Mouse (Mus musculus): ENCODE data around the gene Lasp1. TPM values are rescaled to one million over a fixed set of nuclear protein-coding genes. Genes with fewer than 3 reads are reported as not detected.

The Lasp1 gene
- polyA plus RNA-seq (2015; fragmentation: Nextera tagmentation; extraction: Ambion mirVana), result 133 TPM in 2 replicates

- under 1% methylated on average over 11 of the region's 11 CpGs for WGBS
- peak within 1 kb of the TSS; percentile 97 for H3K9ac ChIP-seq (replicated peaks; ENCODE audit: low read length)
- H3K9me3 ChIP-seq (ENCODE audit: low read length), result no peaks in the 10 kb centered on the region
- peak within 1 kb of the TSS; percentile 97 for H3K27ac ChIP-seq (ENCODE audit: low read length)
- no peaks in the 10 kb centered on the region for H3K27me3 ChIP-seq (ENCODE audit: insufficient read depth, low read length)
- H3K4me2 ChIP-seq (replicated peaks; ENCODE audit: low read depth, low read length), result peak within 1 kb of the TSS; percentile 67
- H3K36me3 ChIP-seq (ENCODE audit: insufficient read depth, low read length), result no peaks in the 10 kb centered on the region
- ATAC-seq (ENCODE audit: low FRiP score, low TSS enrichment), result peak; percentile 10
- peak within 1 kb of the TSS; percentile 97 for H3K4me3 ChIP-seq (ENCODE audit: low read length)
- peaks cover 33% of the 10 kb centered on the region for H3K4me1 ChIP-seq (ENCODE audit: insufficient read depth, low read length)
These were observed at the start of gene Lasp1 for GRCm38 (mm10) chr11:97798782-97799145. Gene Lasp1, plus strand, starts transcription at chr11:97799000.

DNA sequence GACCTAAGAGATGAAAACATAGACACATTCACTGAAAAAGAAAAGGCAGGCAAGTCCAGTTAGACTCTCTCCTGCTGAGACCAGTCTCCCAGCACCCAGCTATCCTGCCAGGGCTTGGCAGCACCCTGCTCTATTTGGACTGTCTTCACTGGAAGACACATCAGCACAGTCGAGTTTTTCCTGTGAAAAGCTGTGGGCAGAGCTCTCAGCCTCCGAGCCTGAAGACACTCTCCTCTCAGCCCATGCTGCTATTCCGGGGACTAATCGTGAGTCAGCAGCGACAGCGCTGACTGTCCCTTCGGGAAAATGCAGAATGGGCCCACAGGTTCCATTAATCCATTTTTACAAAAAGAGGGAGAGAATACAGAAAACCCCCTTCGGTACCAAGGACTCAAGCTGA, 45.5 kb upstream of the Lasp1 start:
- Histone ChIP-seq H3K36me3 (ENCODE audit: insufficient read depth, low read length) (peaks cover 80% of the 10 kb centered on the region), H3K27me3 (ENCODE audit: insufficient read depth, low read length) (no peaks in the 10 kb centered on the region), H3K9ac (replicated peaks; ENCODE audit: low read length) (no peak overlapping the region), H3K4me3 (ENCODE audit: low read length) (no peak overlapping the region), H3K27ac (ENCODE audit: low read length) (no peak overlapping the region), H3K9me3 (ENCODE audit: low read length) (no peaks in the 10 kb centered on the region), H3K4me2 (replicated peaks; ENCODE audit: low read depth, low read length) (no peak overlapping the region), H3K4me1 (ENCODE audit: insufficient read depth, low read length) (no peaks in the 10 kb centered on the region)
- WGBS, result 93% methylated on average over 8 of the region's 8 CpGs
- no peak for ATAC-seq (ENCODE audit: low FRiP score, low TSS enrichment)

- ATAC-seq (ENCODE audit: low FRiP score, low TSS enrichment), result no peak
- Histone ChIP-seq H3K4me1 (ENCODE audit: insufficient read depth, low read length) (no peaks in the 10 kb centered on the region), H3K27me3 (ENCODE audit: insufficient read depth, low read length) (no peaks in the 10 kb centered on the region), H3K36me3 (ENCODE audit: insufficient read depth, low read length) (peaks cover 62% of the 10 kb centered on the region), H3K4me3 (ENCODE audit: low read length) (no peak overlapping the region), H3K9me3 (ENCODE audit: low read length) (no peaks in the 10 kb centered on the region), H3K27ac (ENCODE audit: low read length) (no peak overlapping the region), H3K4me2 (replicated peaks; ENCODE audit: low read depth, low read length) (no peak overlapping the region), H3K9ac (replicated peaks; ENCODE audit: low read length) (no peak overlapping the region)
- 93% methylated on average over 1 of the region's 1 CpGs for WGBS
These were observed 40.7 kb upstream of the Lasp1 start for GRCm38 (mm10) chr11:97758125-97758524.

DNA sequence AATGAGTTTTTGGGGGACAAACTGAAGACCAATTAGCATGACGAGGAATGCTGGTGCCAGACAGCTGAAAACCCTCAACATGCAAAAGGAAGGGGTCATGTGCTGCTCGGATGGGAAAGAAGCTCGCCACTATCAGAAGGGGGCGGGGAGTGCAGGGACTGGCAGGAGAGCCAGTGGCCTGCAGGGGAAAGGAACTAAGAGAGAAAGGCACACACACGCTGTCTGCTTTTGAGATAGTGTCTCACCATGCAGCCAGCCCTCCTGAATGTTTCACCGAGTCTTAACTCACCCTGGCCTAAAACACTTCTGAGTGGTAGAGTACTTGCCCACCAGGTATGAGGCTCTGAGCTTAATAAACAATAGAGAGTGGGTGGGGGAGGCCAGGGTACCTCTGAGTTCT, 39.9 kb upstream of the Lasp1 start:
- Histone ChIP-seq H3K9me3 (ENCODE audit: low read length) (no peaks in the 10 kb centered on the region), H3K4me2 (replicated peaks; ENCODE audit: low read depth, low read length) (no peak overlapping the region), H3K4me3 (ENCODE audit: low read length) (no peak overlapping the region), H3K27me3 (ENCODE audit: insufficient read depth, low read length) (no peaks in the 10 kb centered on the region), H3K4me1 (ENCODE audit: insufficient read depth, low read length) (no peaks in the 10 kb centered on the region), H3K27ac (ENCODE audit: low read length) (no peak overlapping the region), H3K9ac (replicated peaks; ENCODE audit: low read length) (no peak overlapping the region), H3K36me3 (ENCODE audit: insufficient read depth, low read length) (peaks cover 55% of the 10 kb centered on the region)
- 81% methylated on average over 6 of the region's 6 CpGs for WGBS
- no peak for ATAC-seq (ENCODE audit: low FRiP score, low TSS enrichment)

DNA sequence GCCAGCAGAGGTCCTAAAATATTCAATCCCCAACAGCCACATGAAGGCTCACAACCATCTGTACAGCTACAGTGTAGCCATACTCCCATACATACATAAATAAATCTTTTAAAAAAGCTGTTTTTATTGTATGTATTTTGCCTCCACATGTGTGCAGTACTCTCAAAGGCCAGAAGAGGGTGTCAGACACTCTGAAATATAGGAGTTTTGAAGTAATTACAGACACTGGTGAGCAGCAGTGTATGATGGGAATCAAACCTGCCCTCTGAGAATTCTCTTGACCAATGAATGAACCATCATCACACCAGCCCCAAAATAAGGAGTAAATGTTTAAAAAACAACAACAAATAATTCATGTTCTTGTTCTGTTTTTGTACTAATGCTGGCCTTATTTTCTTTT, 37.2 kb upstream of the Lasp1 start:
- no peak for ATAC-seq (ENCODE audit: low FRiP score, low TSS enrichment)
- H3K36me3 ChIP-seq (ENCODE audit: insufficient read depth, low read length), result peaks cover 37% of the 10 kb centered on the region
- no peak overlapping the region for H3K4me2 ChIP-seq (replicated peaks; ENCODE audit: low read depth, low read length)
- H3K9ac ChIP-seq (replicated peaks; ENCODE audit: low read length), result no peak overlapping the region
- H3K9me3 ChIP-seq (ENCODE audit: low read length), result no peaks in the 10 kb centered on the region
- H3K4me1 ChIP-seq (ENCODE audit: insufficient read depth, low read length), result peaks cover 11% of the 10 kb centered on the region
- H3K27ac ChIP-seq (ENCODE audit: low read length), result no peak overlapping the region
- no peaks in the 10 kb centered on the region for H3K27me3 ChIP-seq (ENCODE audit: insufficient read depth, low read length)
- no peak overlapping the region for H3K4me3 ChIP-seq (ENCODE audit: low read length)

- no peaks in the 10 kb centered on the region for H3K27me3 ChIP-seq (ENCODE audit: insufficient read depth, low read length)
- H3K4me2 ChIP-seq (replicated peaks; ENCODE audit: low read depth, low read length), result peak within 1 kb of the TSS; percentile 64
- under 1% methylated on average over 38 of the region's 38 CpGs for WGBS
- peak within 1 kb of the TSS; percentile 89 for H3K27ac ChIP-seq (ENCODE audit: low read length)
- peaks cover 11% of the 10 kb centered on the region for H3K4me1 ChIP-seq (ENCODE audit: insufficient read depth, low read length)
- peak within 1 kb of the TSS; percentile 94 for H3K9ac ChIP-seq (replicated peaks; ENCODE audit: low read length)
- H3K9me3 ChIP-seq (ENCODE audit: low read length), result no peaks in the 10 kb centered on the region
- peaks cover 17% of the 10 kb centered on the region for H3K36me3 ChIP-seq (ENCODE audit: insufficient read depth, low read length)
- peak; percentile 89 for ATAC-seq (ENCODE audit: low FRiP score, low TSS enrichment)
- H3K4me3 ChIP-seq (ENCODE audit: low read length), result peak within 1 kb of the TSS; percentile 93
These were observed 32.5 kb upstream of the Lasp1 start, which contains the start of gene Cwc25 for GRCm38 (mm10) chr11:97766154-97766881. Gene Cwc25, minus strand, starts transcription at chr11:97766556.

- no peak overlapping the region for H3K9ac ChIP-seq (replicated peaks; ENCODE audit: low read length)
- 13% methylated on average over 2 of the region's 2 CpGs for WGBS
- H3K9me3 ChIP-seq (ENCODE audit: low read length), result no peaks in the 10 kb centered on the region
- H3K4me1 ChIP-seq (ENCODE audit: insufficient read depth, low read length), result peaks cover 11% of the 10 kb centered on the region
- ATAC-seq (ENCODE audit: low FRiP score, low TSS enrichment), result no peak
- no peak overlapping the region for H3K4me3 ChIP-seq (ENCODE audit: low read length)
- no peaks in the 10 kb centered on the region for H3K36me3 ChIP-seq (ENCODE audit: insufficient read depth, low read length)
- H3K27me3 ChIP-seq (ENCODE audit: insufficient read depth, low read length), result no peaks in the 10 kb centered on the region
- H3K27ac ChIP-seq (ENCODE audit: low read length), result no peak overlapping the region
- no peak overlapping the region for H3K4me2 ChIP-seq (replicated peaks; ENCODE audit: low read depth, low read length)
These were observed 29.1 kb upstream of the Lasp1 start for GRCm38 (mm10) chr11:97769704-97770103.

- Histone ChIP-seq H3K9me3 (ENCODE audit: low read length) (no peaks in the 10 kb centered on the region), H3K4me1 (ENCODE audit: insufficient read depth, low read length) (no peaks in the 10 kb centered on the region), H3K27ac (ENCODE audit: low read length) (no peak overlapping the region), H3K27me3 (ENCODE audit: insufficient read depth, low read length) (no peaks in the 10 kb centered on the region), H3K36me3 (ENCODE audit: insufficient read depth, low read length) (peaks cover 9% of the 10 kb centered on the region), H3K4me2 (replicated peaks; ENCODE audit: low read depth, low read length) (no peak overlapping the region), H3K9ac (replicated peaks; ENCODE audit: low read length) (no peak overlapping the region), H3K4me3 (ENCODE audit: low read length) (no peak overlapping the region)
- ATAC-seq (ENCODE audit: low FRiP score, low TSS enrichment), result no peak
- 78% methylated on average over 14 of the region's 14 CpGs for WGBS
These were observed 27.4 kb upstream of the Lasp1 start for GRCm38 (mm10) chr11:97771410-97771809.

- Histone ChIP-seq H3K4me1 (ENCODE audit: insufficient read depth, low read length) (peaks cover 8% of the 10 kb centered on the region), H3K27me3 (ENCODE audit: insufficient read depth, low read length) (no peaks in the 10 kb centered on the region), H3K27ac (ENCODE audit: low read length) (no peak overlapping the region), H3K9ac (replicated peaks; ENCODE audit: low read length) (no peak overlapping the region), H3K36me3 (ENCODE audit: insufficient read depth, low read length) (peaks cover 46% of the 10 kb centered on the region), H3K9me3 (ENCODE audit: low read length) (no peaks in the 10 kb centered on the region), H3K4me3 (ENCODE audit: low read length) (no peak overlapping the region), H3K4me2 (replicated peaks; ENCODE audit: low read depth, low read length) (no peak overlapping the region)
- WGBS, result 79% methylated on average over 13 of the region's 13 CpGs
- ATAC-seq (ENCODE audit: low FRiP score, low TSS enrichment), result no peak
These were observed 23.6 kb upstream of the Lasp1 start for GRCm38 (mm10) chr11:97775186-97775585.

- peaks cover 54% of the 10 kb centered on the region for H3K36me3 ChIP-seq (ENCODE audit: insufficient read depth, low read length)
These were observed 22.8 kb upstream of the Lasp1 start, which contains the start of gene 1700001P01Rik for GRCm38 (mm10) chr11:97775808-97776496. Gene 1700001P01Rik, minus strand, starts transcription at chr11:97775918.

More at GRCm38 (mm10) chr11:97775808-97776496, 22.8 kb upstream of the Lasp1 start, which contains the start of gene 1700001P01Rik:
- Histone ChIP-seq H3K27me3 (ENCODE audit: insufficient read depth, low read length) (no peaks in the 10 kb centered on the region), H3K27ac (ENCODE audit: low read length) (no peak within 1 kb of the TSS), H3K4me3 (ENCODE audit: low read length) (no peak within 1 kb of the TSS), H3K4me2 (replicated peaks; ENCODE audit: low read depth, low read length) (no peak within 1 kb of the TSS), H3K9me3 (ENCODE audit: low read length) (no peaks in the 10 kb centered on the region), H3K9ac (replicated peaks; ENCODE audit: low read length) (no peak within 1 kb of the TSS), H3K4me1 (ENCODE audit: insufficient read depth, low read length) (peaks cover 16% of the 10 kb centered on the region)
- WGBS, result 52% methylated on average over 17 of the region's 17 CpGs
- no peak for ATAC-seq (ENCODE audit: low FRiP score, low TSS enrichment)
